In genomic region chr10:108874687-108875086, GRCm38 (mm10) we compare ENCODE assay signal across 26 mouse cellular contexts.
DNase-seq lines count a peak whose midpoint lies in the region; ATAC-seq lines count a peak whose summit lies in the region.
"Had no signal": no experiment of that assay in that cellular context is flagged by ENCODE, and none has a peak within 500 bp of the region (broad histone marks: within the 10 kb centered on the region; RNA-seq: fewer than 3 reads in every experiment).

No protein-coding gene starts in this region.

- no peaks in the 10 kb centered on the region for H3K27me3 ChIP-seq in embryonic facial prominence, embryonic 14.5 days (replicated peaks; ENCODE audit: control insufficient read depth, insufficient read depth, low read length)
- no peaks in the 10 kb centered on the region for H3K27me3 ChIP-seq in embryonic facial prominence, embryonic 10.5 days (replicated peaks; ENCODE audit: low read depth, poor library complexity, severe bottlenecking)
- H3K27me3 ChIP-seq in kidney, embryonic 16.5 days (ENCODE audit: insufficient read depth, low read length) = no peaks in the 10 kb centered on the region
- H3K27me3 ChIP-seq: CH12.LX; embryonic facial prominence, embryonic 12.5 days; embryonic facial prominence, embryonic 15.5 days; forebrain, embryonic 12.5 days had no signal

- no peak overlapping the region for H3K4me2 ChIP-seq in embryonic facial prominence, embryonic 14.5 days (ENCODE audit: low read depth, low read length)
- H3K4me2 ChIP-seq in kidney, embryonic 16.5 days (replicated peaks; ENCODE audit: low read depth, low read length) = no peak overlapping the region
- H3K4me2 ChIP-seq: embryonic facial prominence, embryonic 12.5 days; embryonic facial prominence, embryonic 15.5 days; forebrain, embryonic 12.5 days had no signal

- WGBS in embryonic facial prominence, embryonic 14.5 days = 52% methylated on average over 4 of the region's 4 CpGs
- 67% methylated on average over 4 of the region's 4 CpGs for WGBS in embryonic facial prominence, embryonic 10.5 days
- 48% methylated on average over 4 of the region's 4 CpGs for WGBS in kidney, embryonic 16.5 days

- no peaks in the 10 kb centered on the region for H3K9me3 ChIP-seq in embryonic facial prominence, embryonic 14.5 days (ENCODE audit: control insufficient read depth, low read length)
- no peaks in the 10 kb centered on the region for H3K9me3 ChIP-seq in embryonic facial prominence, embryonic 10.5 days
- no peaks in the 10 kb centered on the region for H3K9me3 ChIP-seq in kidney, embryonic 16.5 days (ENCODE audit: low read length)
- H3K9me3 ChIP-seq: embryonic facial prominence, embryonic 12.5 days; embryonic facial prominence, embryonic 15.5 days; forebrain, embryonic 10.5 days; forebrain, embryonic 12.5 days; G1E had no signal

- H3K27ac ChIP-seq in embryonic facial prominence, embryonic 14.5 days (replicated peaks; ENCODE audit: low read depth, low read length) = no peak overlapping the region
- no peak overlapping the region for H3K27ac ChIP-seq in embryonic facial prominence, embryonic 10.5 days (replicated peaks)
- H3K27ac ChIP-seq in kidney, embryonic 16.5 days (ENCODE audit: low read length) = no peak overlapping the region
- H3K27ac ChIP-seq: embryonic facial prominence, embryonic 12.5 days; embryonic facial prominence, embryonic 15.5 days; forebrain, embryonic 10.5 days; forebrain, embryonic 12.5 days had no signal

- H3K4me3 ChIP-seq in embryonic facial prominence, embryonic 14.5 days (ENCODE audit: low read depth, low read length) = no peak overlapping the region
- H3K4me3 ChIP-seq in embryonic facial prominence, embryonic 10.5 days = no peak overlapping the region
- H3K4me3 ChIP-seq in kidney, embryonic 16.5 days (ENCODE audit: low read length) = no peak overlapping the region
- H3K4me3 ChIP-seq: embryonic facial prominence, embryonic 12.5 days; embryonic facial prominence, embryonic 15.5 days; erythroblast, embryonic 14.5 days; forebrain, embryonic 10.5 days; forebrain, embryonic 12.5 days had no signal

- DNase-seq in embryonic facial prominence, embryonic 14.5 days (ENCODE audit: low spot score) = no peak
- no peak for DNase-seq in embryonic facial prominence, embryonic 10.5 days (ENCODE audit: low spot score)
- DNase-seq in kidney, postnatal 14 days = no peak
- peak; percentile 58 for DNase-seq in MN1 (ENCODE audit: low spot score)
- no peak for DNase-seq in cerebellum, adult 9-10 months
- DNase-seq: adrenal gland, adult 2 months; adrenal gland, postnatal 10 days; adrenal gland, postnatal 25 days; B cell, adult 2 months; cerebellum, adult 11-12 months; cerebellum, adult 2 months; cerebellum, adult 9-11 months; cerebellum, postnatal 14 days; cerebellum, postnatal 36 days; embryo, embryonic 11 days had no signal

- ATAC-seq in embryonic facial prominence, embryonic 14.5 days (ENCODE audit: low read depth) = 0 out of 2 replicates have a peak, but pooled peaks have one; percentile 22
- peak; percentile 51; the same call in 1 of the 2 replicates for ATAC-seq in kidney, embryonic 16.5 days (ENCODE audit: low FRiP score, low TSS enrichment)
- ATAC-seq: CD4-positive, CD25-positive, alpha-beta regulatory T cell, adult 4 months; forebrain, embryonic 14.5 days; forebrain, embryonic 16.5 days had no signal

- no peak overlapping the region for H3K9ac ChIP-seq in embryonic facial prominence, embryonic 14.5 days (ENCODE audit: low read depth, low read length)
- H3K9ac ChIP-seq in kidney, embryonic 16.5 days (replicated peaks; ENCODE audit: low read length) = no peak overlapping the region
- H3K9ac ChIP-seq: embryonic facial prominence, embryonic 12.5 days; embryonic facial prominence, embryonic 15.5 days; forebrain, embryonic 12.5 days had no signal

- no peaks in the 10 kb centered on the region for H3K36me3 ChIP-seq in embryonic facial prominence, embryonic 14.5 days (ENCODE audit: control insufficient read depth, insufficient read depth, low read length)
- H3K36me3 ChIP-seq in embryonic facial prominence, embryonic 10.5 days (replicated peaks) = no peaks in the 10 kb centered on the region
- H3K36me3 ChIP-seq in kidney, embryonic 16.5 days (ENCODE audit: insufficient read depth, low read length) = no peaks in the 10 kb centered on the region
- H3K36me3 ChIP-seq: embryonic facial prominence, embryonic 12.5 days; embryonic facial prominence, embryonic 15.5 days; forebrain, embryonic 10.5 days; forebrain, embryonic 12.5 days; G1E had no signal

- H3K4me1 ChIP-seq in embryonic facial prominence, embryonic 14.5 days (ENCODE audit: control insufficient read depth, insufficient read depth, low read length) = no peaks in the 10 kb centered on the region
- H3K4me1 ChIP-seq in embryonic facial prominence, embryonic 10.5 days = no peaks in the 10 kb centered on the region
- no peaks in the 10 kb centered on the region for H3K4me1 ChIP-seq in kidney, embryonic 16.5 days (ENCODE audit: insufficient read depth, low read length)
- H3K4me1 ChIP-seq: embryonic facial prominence, embryonic 12.5 days; embryonic facial prominence, embryonic 15.5 days had no signal
